Mouse (Mus musculus) kidney, adult 2 months (tissue): Measurements from ENCODE around the gene Mctp2. TPM values are rescaled to one million over a fixed set of nuclear protein-coding genes. Genes with fewer than 3 reads are reported as not detected.

Source experiments
- DNase-seq: peaks from one replicate; pipeline ENCODE4 v3.0.0; 2021
- H3K27ac ChIP-seq: fragments of 200-500 bp; 2 replicates; pipeline ENCODE4 v1.5.1; 2012; ENCODE audit warnings: low read depth, low read length, control low read depth, inconsistent platforms; ENCODE audit not compliant: insufficient read depth
- H3K27me3 ChIP-seq: fragments of 200-500 bp; replicated peaks from 2 replicates; pipeline ENCODE4 v1.6.1; 2012; ENCODE audit warnings: mild to moderate bottlenecking, moderate library complexity, low read length, inconsistent platforms; ENCODE audit not compliant: control insufficient read depth, insufficient read depth
- H3K36me3 ChIP-seq: fragments of 200-500 bp; 2 replicates; pipeline ENCODE4 v1.6.1; 2012; ENCODE audit warnings: mild to moderate bottlenecking, moderate library complexity, low read length, inconsistent platforms; ENCODE audit not compliant: control insufficient read depth, insufficient read depth
- H3K4me1 ChIP-seq: fragments of 200-500 bp; 2 replicates; pipeline ENCODE4 v1.6.1; 2011; ENCODE audit warnings: low read length; ENCODE audit not compliant: control insufficient read depth, insufficient read depth
- H3K4me3 ChIP-seq: fragments of 200-500 bp; 2 replicates; pipeline ENCODE4 v1.5.1; 2011; ENCODE audit warnings: mild to moderate bottlenecking, low read depth, low read length, control low read depth; ENCODE audit not compliant: insufficient read depth
- CTCF ChIP-seq: fragments of 200-500 bp; conservative IDR thresholded peaks from 2 replicates; pipeline ENCODE4 v1.5.1; 2011; ENCODE audit warnings: low read depth, mild to moderate bottlenecking, control low read depth, low read length, moderate library complexity, mixed read lengths; ENCODE audit not compliant: insufficient read depth, insufficient read length
- POLR2A ChIP-seq: fragments of 200-500 bp; IDR thresholded peaks from one replicate; pipeline ENCODE4 v1.6.1; 2011; ENCODE audit warnings: low read depth, low read length, control low read depth
- WGBS: fragments of 180-500 bp; shearing (Covaris S2); methylation state at CpG from one replicate; pipeline ENCODE4 v1.1.7; 2018; 5-methylcytosine and 5-hydroxymethylcytosine counted together
- polyA plus RNA-seq: library from polyadenylated mRNA; depleted of rRNA; stranded (reverse); fragments of >200 nt; gene quantifications from 2 replicates; pipeline ENCODE4 v1.2.3, GENCODE M21; 2012

Gene Mctp2
- polyA plus RNA-seq, 1 experiment, result 0.48 TPM

GRCm38 (mm10) chr7:72238575-72238974, 67.8 kb downstream of the Mctp2 start:
- Histone ChIP-seq H3K4me1 (no peaks in the 10 kb centered on the region), H3K27ac (no peak overlapping the region), H3K27me3 (no peaks in the 10 kb centered on the region), H3K4me3 (no peak overlapping the region), H3K36me3 (no peaks in the 10 kb centered on the region)
- WGBS, result 41% methylated on average over 4 of the region's 4 CpGs
- TF ChIP-seq CTCF (peak; percentile 86), POLR2A (no peak)
- peak; percentile 75 for DNase-seq

DNA sequence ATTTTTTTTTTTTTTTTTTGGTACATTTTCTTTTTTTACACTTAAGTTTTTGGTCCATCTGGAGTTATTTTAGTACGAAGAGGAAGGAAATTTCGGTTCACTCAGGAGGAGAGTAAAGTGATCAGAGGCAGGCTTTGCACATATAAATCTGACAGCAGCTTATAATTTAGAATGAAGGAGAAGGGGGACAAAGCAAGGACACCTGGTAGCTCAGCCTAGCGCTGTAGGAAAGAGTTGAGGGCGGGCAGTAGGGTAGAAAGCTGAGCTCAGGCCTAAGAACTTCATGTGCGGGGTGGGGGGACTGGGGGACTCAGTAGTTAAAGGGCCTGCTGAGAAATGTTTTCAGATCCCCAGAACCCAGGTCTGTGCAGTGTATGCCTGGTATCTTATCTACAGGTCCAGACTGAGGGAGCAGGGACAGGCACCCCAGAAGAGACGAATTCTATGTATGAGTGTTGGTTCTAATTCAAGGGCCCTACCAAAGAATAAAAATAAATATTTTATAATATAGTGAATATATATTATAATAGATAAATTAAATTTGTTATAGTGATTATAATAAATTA, 71.9 kb downstream of the Mctp2 start:
- DNase-seq, result no peak
- WGBS, result 65% methylated on average over 6 of the region's 6 CpGs
- Histone ChIP-seq H3K36me3 (no peaks in the 10 kb centered on the region), H3K27me3 (no peaks in the 10 kb centered on the region), H3K4me1 (peaks cover 4% of the 10 kb centered on the region; the same call in 1 of the 2 replicates), H3K27ac (no peak overlapping the region), H3K4me3 (no peak overlapping the region)
- no peak for TF ChIP-seq CTCF
- no peak for TF ChIP-seq POLR2A

- no peak overlapping the region for H3K27ac ChIP-seq
- TF ChIP-seq POLR2A (no peak), CTCF (no peak)
- 50% methylated on average over 7 of the region's 7 CpGs for WGBS
- H3K4me1 ChIP-seq, result peaks cover 4% of the 10 kb centered on the region; the same call in 1 of the 2 replicates
- H3K36me3 ChIP-seq, result no peaks in the 10 kb centered on the region
- no peak overlapping the region for H3K4me3 ChIP-seq
- H3K27me3 ChIP-seq, result no peaks in the 10 kb centered on the region
- peak; percentile 53 for DNase-seq
These were observed 75.1 kb downstream of the Mctp2 start for GRCm38 (mm10) chr7:72231182-72231877.

GRCm38 (mm10) chr7:72229925-72230324, 76.5 kb downstream of the Mctp2 start:
- no peak for DNase-seq
- H3K36me3 ChIP-seq, result no peaks in the 10 kb centered on the region
- no peak for TF ChIP-seq POLR2A
- TF ChIP-seq CTCF, result no peak
- WGBS, result 79% methylated on average over 7 of the region's 7 CpGs
- H3K4me3 ChIP-seq, result no peak overlapping the region
- H3K27ac ChIP-seq, result no peak overlapping the region
- H3K4me1 ChIP-seq, result peaks cover 4% of the 10 kb centered on the region; the same call in 1 of the 2 replicates
- H3K27me3 ChIP-seq, result no peaks in the 10 kb centered on the region

DNA sequence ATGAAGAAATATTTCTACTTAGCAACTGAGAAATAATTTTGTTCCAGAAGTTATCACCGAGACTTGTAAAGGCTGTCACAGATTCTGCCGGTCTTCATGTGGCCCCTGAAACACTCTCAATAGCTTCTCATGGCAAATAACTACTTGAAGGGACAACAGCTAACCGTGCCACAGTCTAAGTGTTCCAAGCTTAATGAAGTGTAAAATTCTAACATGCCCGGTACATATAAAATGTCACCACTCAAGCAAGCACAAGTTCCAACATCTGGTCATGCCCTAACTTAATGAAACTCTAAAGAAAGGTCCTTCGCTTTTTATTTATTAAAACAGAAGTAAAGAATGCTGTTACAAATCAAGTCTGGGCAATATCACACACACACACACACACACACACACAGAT, 82.8 kb downstream of the Mctp2 start:
- H3K27ac ChIP-seq, result no peak overlapping the region
- no peaks in the 10 kb centered on the region for H3K4me1 ChIP-seq
- no peak for DNase-seq
- 49% methylated on average over 5 of the region's 5 CpGs for WGBS
- H3K4me3 ChIP-seq, result no peak overlapping the region
- no peak for TF ChIP-seq CTCF
- no peak for TF ChIP-seq POLR2A
- H3K36me3 ChIP-seq, result no peaks in the 10 kb centered on the region
- H3K27me3 ChIP-seq, result no peaks in the 10 kb centered on the region

DNA sequence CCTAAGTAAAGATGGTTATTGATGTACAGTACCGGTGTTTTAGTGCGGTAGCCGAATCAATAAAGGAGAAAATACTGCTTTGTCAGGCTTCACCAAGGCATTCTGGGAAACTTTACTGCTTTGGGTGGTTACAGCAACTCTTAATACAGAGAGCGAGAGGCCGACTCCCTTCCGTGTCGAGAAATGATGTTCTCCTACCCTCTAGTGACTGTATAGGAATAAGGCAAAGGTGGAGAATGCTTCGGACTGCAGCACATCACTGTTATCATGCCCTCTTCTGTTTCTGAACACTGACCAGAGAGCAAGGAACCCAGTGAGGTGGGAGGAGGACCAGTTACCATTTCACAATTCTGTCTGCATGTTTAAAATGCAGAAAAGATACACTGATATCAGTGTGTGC, 83.9 kb downstream of the Mctp2 start:
- no peaks in the 10 kb centered on the region for H3K27me3 ChIP-seq
- TF ChIP-seq POLR2A (no peak), CTCF (no peak)
- H3K36me3 ChIP-seq, result no peaks in the 10 kb centered on the region
- H3K27ac ChIP-seq, result no peak overlapping the region
- H3K4me3 ChIP-seq, result no peak overlapping the region
- 59% methylated on average over 8 of the region's 8 CpGs for WGBS
- DNase-seq, result no peak
- no peaks in the 10 kb centered on the region for H3K4me1 ChIP-seq

- Histone ChIP-seq H3K27ac (no peak overlapping the region), H3K4me3 (no peak overlapping the region), H3K36me3 (no peaks in the 10 kb centered on the region), H3K4me1 (no peaks in the 10 kb centered on the region), H3K27me3 (no peaks in the 10 kb centered on the region)
- DNase-seq, result no peak
- 48% methylated on average over 7 of the region's 7 CpGs for WGBS
- TF ChIP-seq POLR2A, result no peak
- no peak for TF ChIP-seq CTCF
These were observed 88.4 kb downstream of the Mctp2 start for GRCm38 (mm10) chr7:72218048-72218447.
